Mouse (Mus musculus) thymus, postnatal 14 days (tissue): ENCODE data around the gene Crlf1.

Experiments
- DNase-seq: peaks from one replicate; pipeline ENCODE4 v3.0.0; 2021

Crlf1 gene

GRCm38 (mm10) chr8:70527111-70527511 is 34.2 kb downstream of the Crlf1 start:
- DNase-seq = peak; percentile 36

GRCm38 (mm10) chr8:70527512-70528181 is 34.7 kb downstream of the Crlf1 start, which contains the start of the genes Fkbp8 and Kxd1:
TSS of gene Fkbp8 (plus strand) at chr8:70527724.
TSS of gene Kxd1 (minus strand) at chr8:70527956.
- peak; percentile 99 for DNase-seq

GRCm38 (mm10) chr8:70528182-70528797 is 35.3 kb downstream of the Crlf1 start:
- DNase-seq = no peak

- no peak for DNase-seq
Measured at GRCm38 (mm10) chr8:70529299-70529698, 36.3 kb downstream of the Crlf1 start.

- DNase-seq = no peak
Measured at GRCm38 (mm10) chr8:70529741-70530161, 36.8 kb downstream of the Crlf1 start.

- no peak for DNase-seq
Measured at GRCm38 (mm10) chr8:70530314-70530713, 37.4 kb downstream of the Crlf1 start.

- DNase-seq = no peak
Measured at GRCm38 (mm10) chr8:70534281-70534680, 41.3 kb downstream of the Crlf1 start.

- no peak for DNase-seq
Measured at GRCm38 (mm10) chr8:70535221-70535620, 42.3 kb downstream of the Crlf1 start.

GRCm38 (mm10) chr8:70535701-70536100 is 42.7 kb downstream of the Crlf1 start:
- no peak for DNase-seq

GRCm38 (mm10) chr8:70538024-70538579 is 45.1 kb downstream of the Crlf1 start:
- peak; percentile 46 for DNase-seq

- DNase-seq = peak; percentile 100
Measured at GRCm38 (mm10) chr8:70538633-70539076, 45.7 kb downstream of the Crlf1 start.

GRCm38 (mm10) chr8:70539077-70539813 is 46.3 kb downstream of the Crlf1 start, which contains the start of gene Ell:
TSS of gene Ell (plus strand) at chr8:70539457.
- peak; percentile 100 for DNase-seq

- no peak for DNase-seq
Measured at GRCm38 (mm10) chr8:70540013-70540506, 47.1 kb downstream of the Crlf1 start.

GRCm38 (mm10) chr8:70540507-70541071 is 47.6 kb downstream of the Crlf1 start:
- no peak for DNase-seq

- DNase-seq = no peak
Measured at GRCm38 (mm10) chr8:70541081-70541480, 48.1 kb downstream of the Crlf1 start.

GRCm38 (mm10) chr8:70544200-70544687 is 51.3 kb downstream of the Crlf1 start:
- peak; percentile 41 for DNase-seq

GRCm38 (mm10) chr8:70546412-70546811 is 53.5 kb downstream of the Crlf1 start:
- no peak for DNase-seq

- DNase-seq = no peak
Measured at GRCm38 (mm10) chr8:70547762-70548161, 54.8 kb downstream of the Crlf1 start.

- peak; percentile 37 for DNase-seq
Measured at GRCm38 (mm10) chr8:70549412-70550184, 56.6 kb downstream of the Crlf1 start.

GRCm38 (mm10) chr8:70551558-70552161 is 58.7 kb downstream of the Crlf1 start:
- DNase-seq = no peak

GRCm38 (mm10) chr8:70552836-70553235 is 59.9 kb downstream of the Crlf1 start:
- DNase-seq = no peak
